8 mouse cellular contexts compared by ENCODE assay signal in genomic region chr5:148554701-148555100, GRCm38 (mm10). TPM values are rescaled to one million over a fixed set of nuclear protein-coding genes. Genes with fewer than 3 reads are reported as not detected.
DNase-seq lines count a peak whose midpoint lies in the region; ATAC-seq and TF ChIP-seq lines count a peak whose summit lies in the region.

No protein-coding gene starts in this region.

- peak overlapping the region; percentile 60 for H3K4me3 ChIP-seq in E14TG2a.4 (replicated peaks; ENCODE audit: low read length)
- H3K4me3 ChIP-seq in hindbrain, embryonic 12.5 days, result peak overlapping the region; percentile 18
- peak overlapping the region; percentile 26 for H3K4me3 ChIP-seq in midbrain, embryonic 12.5 days
- H3K4me3 ChIP-seq in layer of hippocampus, adult 2 months, result no peak overlapping the region

- no peaks in the 10 kb centered on the region for H3K9me3 ChIP-seq in E14TG2a.4 (ENCODE audit: low read length)
- H3K9me3 ChIP-seq in hindbrain, embryonic 12.5 days (replicated peaks), result no peaks in the 10 kb centered on the region
- H3K9me3 ChIP-seq in midbrain, embryonic 12.5 days, result no peaks in the 10 kb centered on the region

- no peaks in the 10 kb centered on the region for H3K36me3 ChIP-seq in E14TG2a.4 (ENCODE audit: insufficient read depth, low read length)
- H3K36me3 ChIP-seq in hindbrain, embryonic 12.5 days, result no peaks in the 10 kb centered on the region
- no peaks in the 10 kb centered on the region for H3K36me3 ChIP-seq in midbrain, embryonic 12.5 days

- TF ChIP-seq CTCF in E14TG2a.4 (conservative IDR thresholded peaks at IDR 0.05; ENCODE audit: low read length), result no peak
- no peak for TF ChIP-seq CTCF in layer of hippocampus, adult 2 months (conservative IDR thresholded peaks at IDR 0.05)

- ATAC-seq in hindbrain, embryonic 12.5 days (ENCODE audit: low FRiP score), result no peak
- no peak for ATAC-seq in midbrain, embryonic 12.5 days (ENCODE audit: low FRiP score, low read depth)

- no peak overlapping the region for H3K27ac ChIP-seq in hindbrain, embryonic 12.5 days
- no peak overlapping the region for H3K27ac ChIP-seq in midbrain, embryonic 12.5 days (replicated peaks)
- no peak overlapping the region for H3K27ac ChIP-seq in layer of hippocampus, adult 2 months

- H3K27me3 ChIP-seq in E14TG2a.4 (ENCODE audit: insufficient read depth, low read length), result no peaks in the 10 kb centered on the region
- 0 out of 2 replicates have a peak, but pooled peaks cover 4% of the 10 kb centered on the region for H3K27me3 ChIP-seq in hindbrain, embryonic 12.5 days
- H3K27me3 ChIP-seq in midbrain, embryonic 12.5 days, result peaks cover 18% of the 10 kb centered on the region

- peak overlapping the region; percentile 50 for H3K4me2 ChIP-seq in hindbrain, embryonic 12.5 days (replicated peaks)
- peak overlapping the region; percentile 52 for H3K4me2 ChIP-seq in midbrain, embryonic 12.5 days (replicated peaks)

- WGBS in hindbrain, embryonic 12.5 days, result 3% methylated on average over 16 of the region's 16 CpGs
- WGBS in midbrain, embryonic 12.5 days, result 2% methylated on average over 16 of the region's 16 CpGs

- H3K4me1 ChIP-seq in E14TG2a.4 (replicated peaks; ENCODE audit: low read depth, low read length), result peaks cover 55% of the 10 kb centered on the region
- H3K4me1 ChIP-seq in hindbrain, embryonic 12.5 days, result peaks cover 20% of the 10 kb centered on the region
- H3K4me1 ChIP-seq in midbrain, embryonic 12.5 days, result peaks cover 32% of the 10 kb centered on the region

- DNase-seq in CD4-positive helper T cell, adult 2 months (ENCODE audit: low read depth, low spot score), result peak; percentile 87
- no peak for DNase-seq in layer of hippocampus, adult 2 months (ENCODE audit: low spot score in 2 of 2)
- DNase-seq in spleen, postnatal 14 days (ENCODE audit: low spot score in 2 of 2), result no peak
- no peak for DNase-seq in layer of hippocampus, adult 9-10 months (ENCODE audit: low spot score)
- DNase-seq in kidney, postnatal 4 days, result no peak

- H3K9ac ChIP-seq in hindbrain, embryonic 12.5 days, result peak overlapping the region; percentile 43
- H3K9ac ChIP-seq in midbrain, embryonic 12.5 days (replicated peaks), result peak overlapping the region; percentile 50

RNA-seq across cellular contexts. Expression of gene Ubl3, which starts 2.1 kb away (rescaled TPM):
- polyA plus RNA-seq in hindbrain, embryonic 12.5 days (2016; fragmentation: Nextera tagmentation; extraction: Ambion mirVana), result 93.4 and 107 TPM in 2 replicates
- 78.0 and 79.7 TPM in 2 replicates for polyA plus RNA-seq in midbrain, embryonic 12.5 days (2016; fragmentation: Nextera tagmentation; extraction: Ambion mirVana)
- 100 to 1,000 TPM; 221 to 227 TPM for total RNA-seq in layer of hippocampus, adult 2 months (2021)
